8 mouse cellular contexts compared by ENCODE assay signal in the genomic region with DNA sequence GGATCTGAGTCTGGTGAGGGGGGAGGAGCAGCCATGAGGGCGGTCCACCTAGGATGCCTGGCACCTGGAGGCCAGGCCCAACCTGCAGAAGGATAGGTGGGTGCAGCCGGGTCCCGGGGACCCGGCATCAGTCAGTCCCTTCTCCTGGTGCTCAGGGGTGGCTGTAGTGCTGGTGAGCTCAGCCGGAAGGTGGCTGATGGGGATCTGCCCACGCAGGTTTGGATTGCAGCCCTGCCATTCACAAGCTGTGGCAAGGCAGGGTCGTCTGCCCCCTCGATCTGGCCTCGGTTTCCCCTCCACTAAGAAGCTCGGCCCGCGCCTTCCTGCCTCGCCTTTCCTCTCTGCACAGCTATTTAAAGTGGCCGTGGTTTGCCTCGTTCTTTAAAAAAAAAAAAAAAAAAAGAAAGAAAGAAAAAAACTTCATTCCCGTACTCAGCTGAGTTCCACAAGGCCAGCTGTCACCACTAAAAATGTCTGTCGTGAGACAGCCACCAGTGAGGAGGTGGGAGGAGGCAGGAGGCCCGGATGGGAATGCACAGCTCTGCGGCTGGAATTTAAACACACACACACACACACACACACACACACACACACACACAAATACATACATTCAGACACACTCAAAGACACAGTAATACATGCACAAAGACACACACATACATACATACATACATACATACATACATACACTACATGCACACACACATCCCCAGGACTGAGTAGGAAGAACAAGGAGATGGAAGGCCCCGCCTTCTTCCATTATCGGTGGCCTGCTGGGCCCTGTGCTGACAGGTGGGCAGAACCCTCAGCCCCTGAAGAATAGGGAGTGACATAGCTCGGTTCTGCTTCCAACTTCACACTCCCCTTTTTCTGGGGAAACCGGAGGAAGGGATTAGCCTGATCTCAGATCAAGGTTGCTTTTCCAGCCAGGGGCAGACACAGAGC. TPM values are rescaled to one million over a fixed set of nuclear protein-coding genes. Genes with fewer than 3 reads are reported as not detected.
A peak's percentile ranks its signal among the peaks of the same experiment; 100 is the strongest.
DNase-seq lines count a peak whose midpoint lies in the region; ATAC-seq and TF ChIP-seq lines count a peak whose summit lies in the region.

No protein-coding gene starts in this region.

- no peaks in the 10 kb centered on the region for H3K27me3 ChIP-seq in heart, embryonic 16.5 days (ENCODE audit: control insufficient read depth, insufficient read depth, low read length)

- no peak for TF ChIP-seq CTCF in left cerebral cortex, adult 2 months (IDR thresholded peaks at IDR 0.05)

- H3K4me3 ChIP-seq in heart, embryonic 16.5 days (ENCODE audit: low read length): no peak overlapping the region
- H3K4me3 ChIP-seq in left cerebral cortex, adult 2 months: no peak overlapping the region

- H3K4me1 ChIP-seq in heart, embryonic 16.5 days (ENCODE audit: control insufficient read depth, insufficient read depth, low read length): peaks cover 3% of the 10 kb centered on the region; the same call in 1 of the 2 replicates

- WGBS in heart, embryonic 16.5 days: 26% methylated on average over 21 of the region's 23 CpGs

- peak overlapping the region; percentile 33 for H3K4me2 ChIP-seq in heart, embryonic 16.5 days (ENCODE audit: low read depth, low read length)

- H3K36me3 ChIP-seq in heart, embryonic 16.5 days (ENCODE audit: control insufficient read depth, insufficient read depth): no peaks in the 10 kb centered on the region

- peak overlapping the region; percentile 45 for H3K27ac ChIP-seq in heart, embryonic 16.5 days (ENCODE audit: low read length)
- H3K27ac ChIP-seq in left cerebral cortex, adult 2 months: peak overlapping the region; percentile 92

- intact Hi-C loops in heart, postnatal 10 days (cut with DNase I): no loop called here
- intact Hi-C loops in left cerebral cortex, adult 2 months (cut with DNase I): no loop called here

- H3K9me3 ChIP-seq in heart, embryonic 16.5 days (replicated peaks; ENCODE audit: control insufficient read depth, low read length): no peaks in the 10 kb centered on the region

- no peak for ATAC-seq in heart, embryonic 16.5 days (replicated peaks; ENCODE audit: extremely low read depth, insufficient read depth, low FRiP score)
- no peak for ATAC-seq in erythroblast, adult 5-6 weeks (replicated peaks; ENCODE audit: low FRiP score, poor library complexity, severe bottlenecking)

- no peak for DNase-seq in heart, postnatal 10 days
- peak; percentile 20 for DNase-seq in retina, postnatal 1 day
- DNase-seq in retina, embryonic 14.5 days (ENCODE audit: low spot score): no peak
- DNase-seq in left cerebral cortex, adult 2 months (ENCODE audit: extremely low spot score in 1 of 2, low spot score in 2 of 2): peak; percentile 64 to 70
- DNase-seq in liver (no peak), adipocyte (ENCODE audit: low spot score) (no peak)

- peak overlapping the region; percentile 33; the same call in 1 of the 2 replicates for H3K9ac ChIP-seq in heart, embryonic 16.5 days (ENCODE audit: low read length)

RNA-seq across cellular contexts. Expression of a gene that starts 29.9 kb away (rescaled TPM):
- polyA plus RNA-seq in heart, embryonic 16.5 days (2015; fragmentation: Nextera tagmentation; extraction: Ambion mirVana): 0.72 and 0.85 TPM in 2 replicates
- 10 to 100 TPM in 1 of 2 experiments, 1 to 10 TPM in 1; 9.5 to 12.2 TPM for total RNA-seq in heart, postnatal 10 days (2021)
- 10 to 100 TPM; 20.9 to 25.3 TPM for total RNA-seq in left cerebral cortex, adult 2 months (2021)
- not detected in 2 replicates for total RNA-seq in erythroblast, adult 5-6 weeks (2015; ENCODE audit: low replicate concordance)
- not detected in 2 replicates for total RNA-seq in erythroblast, adult 5-6 weeks (2017; ENCODE audit: low replicate concordance)

Comparison
In these comparisons a context has a peak if more than half of its experiments do, and no peak if none do; other contexts are left out.
1. DNase-seq: peak in retina, postnatal 1 day (single experiment) and left cerebral cortex, adult 2 months (2 of 2); none in heart, postnatal 10 days (0 of 2), retina, embryonic 14.5 days (single experiment), liver (single experiment) and adipocyte (single experiment).
2. RNA of a gene that starts 29.9 kb away (total RNA-seq): 20.9 to 25.3 TPM in left cerebral cortex, adult 2 months and 9.5 to 12.2 TPM in heart, postnatal 10 days; not detected in erythroblast, adult 5-6 weeks; every median in the first group is over 10 times any median in the second.